Mouse (Mus musculus) neural tube, embryonic 15.5 days (tissue): ENCODE results near the gene Gm20388. TPM values are rescaled to one million over a fixed set of nuclear protein-coding genes. Genes with fewer than 3 reads are reported as not detected.

Experiments
- ATAC-seq: fragments of 200-750 bp; cut with Nextera tagmentation; 2 replicates; pipeline ENCODE4 v1.8.0; 2017; ENCODE audit warnings: mild to moderate bottlenecking, moderate TSS enrichment, moderate library complexity; ENCODE audit not compliant: low FRiP score
- H3K27ac ChIP-seq: fragments of 300-500 bp; sonication (generic); replicated peaks from 2 replicates; pipeline ENCODE4 v1.5.1; 2015; ENCODE audit warnings: mild to moderate bottlenecking, inconsistent platforms
- H3K27me3 ChIP-seq: fragments of 300-500 bp; sonication (generic); replicated peaks from 2 replicates; pipeline ENCODE4 v1.6.1; 2015; ENCODE audit warnings: inconsistent platforms
- H3K36me3 ChIP-seq: fragments of 300-500 bp; sonication (generic); 2 replicates; pipeline ENCODE4 v1.6.1; 2015; ENCODE audit warnings: inconsistent platforms
- H3K4me1 ChIP-seq: fragments of 300-500 bp; sonication (generic); 2 replicates; pipeline ENCODE4 v1.6.1; 2015; ENCODE audit warnings: inconsistent platforms
- H3K4me2 ChIP-seq: fragments of 300-500 bp; sonication (generic); 2 replicates; pipeline ENCODE4 v1.6.1; 2015; ENCODE audit warnings: inconsistent platforms, mild to moderate bottlenecking, moderate library complexity
- H3K4me3 ChIP-seq: fragments of 300-500 bp; sonication (generic); replicated peaks from 2 replicates; pipeline ENCODE4 v1.5.1; 2015; ENCODE audit warnings: mild to moderate bottlenecking, inconsistent platforms
- H3K9ac ChIP-seq: fragments of 300-500 bp; sonication (generic); replicated peaks from 2 replicates; pipeline ENCODE4 v1.6.1; 2015; ENCODE audit warnings: mild to moderate bottlenecking, inconsistent platforms
- H3K9me3 ChIP-seq: fragments of 300-500 bp; sonication (generic); replicated peaks from 2 replicates; pipeline ENCODE4 v1.6.1; 2016; ENCODE audit warnings: inconsistent platforms
- WGBS: fragments of 180-500 bp; shearing (Covaris S2); methylation state at CpG from one replicate; pipeline ENCODE4 v1.1.7; 2015; ENCODE audit warnings: mixed read lengths; 5-methylcytosine and 5-hydroxymethylcytosine counted together
- polyA plus RNA-seq: library from polyadenylated mRNA; unstranded; fragments of >200 nt; fragmentation: Nextera tagmentation; extraction: Ambion mirVana; gene quantifications from 2 replicates; pipeline ENCODE4 v1.2.1, GENCODE M21; 2015

Gm20388 gene
- polyA plus RNA-seq, 1 experiment from 2014 or later: not detected

- ATAC-seq: no peak
- no peak overlapping the region for H3K4me3 ChIP-seq
- H3K4me1 ChIP-seq: peaks cover 15% of the 10 kb centered on the region
- no peaks in the 10 kb centered on the region for H3K36me3 ChIP-seq
- 77% methylated on average over 5 of the region's 5 CpGs for WGBS
- H3K9ac ChIP-seq: no peak overlapping the region
- no peak overlapping the region for H3K27ac ChIP-seq
- no peak overlapping the region for H3K4me2 ChIP-seq
- peaks cover 8% of the 10 kb centered on the region; the same call in 1 of the 2 replicates for H3K27me3 ChIP-seq
- no peaks in the 10 kb centered on the region for H3K9me3 ChIP-seq
Observed at GRCm38 (mm10) chr8:121025486-121025885, 1114.8 kb downstream of the Gm20388 start.

- Histone ChIP-seq H3K27ac (no peak overlapping the region), H3K9me3 (no peaks in the 10 kb centered on the region), H3K36me3 (no peaks in the 10 kb centered on the region), H3K4me2 (no peak overlapping the region), H3K27me3 (peaks cover 10% of the 10 kb centered on the region), H3K4me3 (no peak overlapping the region), H3K9ac (no peak overlapping the region), H3K4me1 (peaks cover 15% of the 10 kb centered on the region)
- no peak for ATAC-seq
- 25% methylated on average over 13 of the region's 13 CpGs for WGBS
Observed at GRCm38 (mm10) chr8:121027787-121028186, 1117.1 kb downstream of the Gm20388 start.

- Histone ChIP-seq H3K4me2 (no peak overlapping the region), H3K27me3 (peaks cover 5% of the 10 kb centered on the region), H3K27ac (no peak overlapping the region), H3K36me3 (no peaks in the 10 kb centered on the region), H3K4me3 (no peak overlapping the region), H3K4me1 (peaks cover 9% of the 10 kb centered on the region), H3K9ac (no peak overlapping the region), H3K9me3 (no peaks in the 10 kb centered on the region)
- WGBS: 90% methylated on average over 6 of the region's 6 CpGs
- no peak for ATAC-seq
Observed at GRCm38 (mm10) chr8:121029076-121029475, 1118.4 kb downstream of the Gm20388 start.

GRCm38 (mm10) chr8:121030496-121031040, 1119.9 kb downstream of the Gm20388 start:
- ATAC-seq: no peak
- Histone ChIP-seq H3K4me1 (peaks cover 9% of the 10 kb centered on the region), H3K27me3 (peaks cover 2% of the 10 kb centered on the region; the same call in 1 of the 2 replicates), H3K36me3 (no peaks in the 10 kb centered on the region), H3K27ac (no peak overlapping the region), H3K4me3 (no peak overlapping the region), H3K4me2 (no peak overlapping the region), H3K9ac (no peak overlapping the region), H3K9me3 (no peaks in the 10 kb centered on the region)
- WGBS: 72% methylated on average over 10 of the region's 10 CpGs

- Histone ChIP-seq H3K9ac (no peak overlapping the region), H3K4me2 (no peak overlapping the region), H3K4me3 (no peak overlapping the region), H3K27ac (no peak overlapping the region), H3K27me3 (peaks cover 6% of the 10 kb centered on the region), H3K9me3 (no peaks in the 10 kb centered on the region), H3K36me3 (no peaks in the 10 kb centered on the region), H3K4me1 (0 out of 2 replicates have a peak, but pooled peaks cover 3% of the 10 kb centered on the region)
- 71% methylated on average over 20 of the region's 20 CpGs for WGBS
- ATAC-seq: 0 out of 2 replicates have a peak, but pooled peaks have one; percentile 31
Observed at GRCm38 (mm10) chr8:121033299-121034013, 1122.8 kb downstream of the Gm20388 start.

GRCm38 (mm10) chr8:121035611-121036010, 1125.0 kb downstream of the Gm20388 start:
- no peak overlapping the region for H3K27ac ChIP-seq
- WGBS: 79% methylated on average over 8 of the region's 8 CpGs
- no peaks in the 10 kb centered on the region for H3K36me3 ChIP-seq
- ATAC-seq: no peak
- no peak overlapping the region for H3K4me3 ChIP-seq
- no peaks in the 10 kb centered on the region for H3K4me1 ChIP-seq
- H3K9ac ChIP-seq: no peak overlapping the region
- no peaks in the 10 kb centered on the region for H3K9me3 ChIP-seq
- H3K27me3 ChIP-seq: peaks cover 6% of the 10 kb centered on the region
- no peak overlapping the region for H3K4me2 ChIP-seq

GRCm38 (mm10) chr8:121043719-121044440, 1133.2 kb downstream of the Gm20388 start:
- Histone ChIP-seq H3K4me3 (no peak overlapping the region), H3K4me1 (no peaks in the 10 kb centered on the region), H3K27me3 (0 out of 2 replicates have a peak, but pooled peaks cover 2% of the 10 kb centered on the region), H3K9me3 (no peaks in the 10 kb centered on the region), H3K27ac (no peak overlapping the region), H3K9ac (no peak overlapping the region), H3K4me2 (no peak overlapping the region), H3K36me3 (no peaks in the 10 kb centered on the region)
- ATAC-seq: no peak
- WGBS: 66% methylated on average over 19 of the region's 19 CpGs

- no peaks in the 10 kb centered on the region for H3K9me3 ChIP-seq
- no peaks in the 10 kb centered on the region for H3K36me3 ChIP-seq
- no peaks in the 10 kb centered on the region for H3K4me1 ChIP-seq
- peaks cover 13% of the 10 kb centered on the region; the same call in 1 of the 2 replicates for H3K27me3 ChIP-seq
- H3K4me2 ChIP-seq: no peak overlapping the region
- H3K27ac ChIP-seq: no peak overlapping the region
- no peak overlapping the region for H3K4me3 ChIP-seq
- H3K9ac ChIP-seq: no peak overlapping the region
- 70% methylated on average over 9 of the region's 9 CpGs for WGBS
- no peak for ATAC-seq
Observed at GRCm38 (mm10) chr8:121047441-121047840, 1136.8 kb downstream of the Gm20388 start.

- ATAC-seq: no peak
- no peak overlapping the region for H3K27ac ChIP-seq
- no peak overlapping the region for H3K9ac ChIP-seq
- 50% methylated on average over 9 of the region's 9 CpGs for WGBS
- peaks cover 15% of the 10 kb centered on the region for H3K27me3 ChIP-seq
- H3K9me3 ChIP-seq: no peaks in the 10 kb centered on the region
- peaks cover 14% of the 10 kb centered on the region for H3K4me1 ChIP-seq
- H3K36me3 ChIP-seq: no peaks in the 10 kb centered on the region
- no peak overlapping the region for H3K4me2 ChIP-seq
- H3K4me3 ChIP-seq: no peak overlapping the region
Observed at GRCm38 (mm10) chr8:121058081-121058480, 1147.4 kb downstream of the Gm20388 start.

- peak; percentile 69; the same call in 1 of the 2 replicates for ATAC-seq
- Histone ChIP-seq H3K9me3 (no peaks in the 10 kb centered on the region), H3K4me1 (peaks cover 20% of the 10 kb centered on the region), H3K36me3 (no peaks in the 10 kb centered on the region), H3K27me3 (peaks cover 21% of the 10 kb centered on the region), H3K4me3 (no peak overlapping the region), H3K4me2 (no peak overlapping the region), H3K27ac (no peak overlapping the region), H3K9ac (no peak overlapping the region)
- 54% methylated on average over 7 of the region's 7 CpGs for WGBS
Observed at GRCm38 (mm10) chr8:121059098-121059497, 1148.5 kb downstream of the Gm20388 start.

- H3K4me2 ChIP-seq: no peak overlapping the region
- H3K27ac ChIP-seq: peak overlapping the region; percentile 54; the same call in 1 of the 2 replicates
- H3K4me1 ChIP-seq: peaks cover 20% of the 10 kb centered on the region
- H3K4me3 ChIP-seq: no peak overlapping the region
- H3K9me3 ChIP-seq: no peaks in the 10 kb centered on the region
- H3K9ac ChIP-seq: no peak overlapping the region
- no peak for ATAC-seq
- no peaks in the 10 kb centered on the region for H3K36me3 ChIP-seq
- peaks cover 28% of the 10 kb centered on the region for H3K27me3 ChIP-seq
- WGBS: 44% methylated on average over 6 of the region's 6 CpGs
Observed at GRCm38 (mm10) chr8:121062521-121062920, 1151.9 kb downstream of the Gm20388 start.
